Mouse (Mus musculus): Measurements from ENCODE around the gene Serhl. TPM values are rescaled to one million over a fixed set of nuclear protein-coding genes. Genes with fewer than 3 reads are reported as not detected.
"Not testable (repeated sequence)": the region's sequence is repeated elsewhere in the genome, so short reads cannot be mapped to it uniquely, and the experiment has no call there.

The Serhl gene
- 10 to 100 TPM; 43.6 to 46.5 TPM for total RNA-seq (2021)

DNA sequence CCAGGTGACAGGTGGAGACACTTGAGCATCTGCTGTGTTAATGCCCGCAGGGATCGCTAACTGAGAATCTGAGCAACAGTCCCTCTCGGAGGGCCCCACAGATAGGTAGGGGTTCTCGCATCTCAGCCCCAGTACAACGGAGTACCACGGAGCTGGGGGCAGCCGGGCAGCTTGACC is at the start of gene Serhl:
Serhl (plus strand) TSS at position 78 of the 177 bp plus-strand sequence.
- intact Hi-C loops (cut with DNase I), result no loop called here
- no peak for DNase-seq

DNA sequence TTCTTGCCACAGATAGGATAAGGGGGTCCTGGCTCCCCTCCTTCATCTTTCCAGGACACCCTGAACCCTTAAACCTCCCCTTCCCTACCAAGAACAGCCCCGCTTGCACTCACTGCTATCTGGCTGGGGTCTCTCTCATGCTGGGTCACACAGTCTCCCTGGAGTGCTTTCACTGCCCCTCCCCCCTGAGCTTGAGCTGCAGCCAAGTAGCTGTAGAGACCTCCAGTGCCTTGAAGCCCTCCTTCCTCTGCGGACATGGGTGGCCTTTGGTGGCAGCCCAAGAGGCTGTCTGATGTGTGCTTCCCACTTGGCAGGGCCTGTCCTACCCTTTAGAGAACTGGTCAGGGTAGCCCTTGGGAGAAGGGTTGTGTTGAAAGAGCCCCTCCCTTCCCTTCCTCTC is 49.1 kb upstream of the Serhl start:
- DNase-seq, result no peak
- intact Hi-C loops (cut with DNase I), result no loop called here

DNA sequence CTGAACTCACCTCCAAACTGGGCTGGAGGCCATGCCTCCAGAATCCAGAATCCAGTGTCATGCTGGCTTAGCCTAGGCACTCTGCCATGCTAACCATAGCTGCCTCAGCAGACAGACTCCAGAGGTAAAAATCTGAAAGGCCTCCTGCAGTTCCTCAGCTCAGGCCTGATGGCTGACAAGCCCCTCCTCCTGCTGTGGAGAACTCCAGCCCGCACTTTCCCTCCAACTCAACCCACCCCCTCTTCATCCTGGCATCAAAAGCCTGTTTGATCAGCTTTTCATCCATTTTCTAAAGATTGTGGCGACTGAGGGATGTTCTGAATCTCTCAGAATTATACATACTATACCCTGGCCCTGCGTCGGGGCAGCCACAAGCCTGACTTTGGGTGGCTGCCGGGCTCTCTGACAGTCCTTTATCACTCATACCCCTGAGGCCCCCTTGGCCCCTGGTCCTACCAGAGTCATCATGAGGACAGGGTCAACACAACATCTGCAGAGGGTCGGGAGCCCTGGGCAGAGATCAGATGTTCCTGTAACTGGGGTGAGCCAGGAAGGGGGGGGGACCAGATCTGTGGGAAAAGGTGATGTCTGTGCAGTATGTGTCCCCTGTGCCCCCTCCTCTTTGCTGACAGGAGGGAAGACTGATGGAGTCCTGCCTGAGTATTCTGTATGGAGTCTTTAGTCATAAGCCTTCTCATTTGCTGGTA is 46.5 kb upstream of the Serhl start:
- intact Hi-C loops (cut with DNase I), result loop anchor here (2.0 kb wide), 1 partner anchor 40 kb away; no protein-coding TSS in a partner anchor
- no peak for DNase-seq

DNA sequence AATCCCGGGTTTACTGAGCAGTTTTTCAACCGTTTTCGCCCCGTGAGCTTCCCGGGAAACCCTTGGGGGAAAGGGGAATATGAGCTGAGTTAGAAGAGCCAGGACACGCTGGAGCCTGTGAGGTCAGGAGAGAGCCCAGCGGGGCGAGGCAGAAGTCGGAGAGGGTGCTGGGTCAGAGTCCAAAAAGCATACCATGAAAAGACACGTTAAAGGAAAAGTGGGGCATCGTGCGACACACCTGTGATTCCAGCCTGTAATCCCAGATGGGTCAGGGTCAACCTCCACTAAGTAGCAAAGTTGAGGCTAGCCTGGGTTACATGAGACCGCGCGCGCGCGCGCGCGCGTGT is 46.0 kb upstream of the Serhl start:
- intact Hi-C loops (cut with DNase I), result loop anchor here (2.0 kb wide), 1 partner anchor 39 kb away; no protein-coding TSS in a partner anchor
- DNase-seq, result no peak

DNA sequence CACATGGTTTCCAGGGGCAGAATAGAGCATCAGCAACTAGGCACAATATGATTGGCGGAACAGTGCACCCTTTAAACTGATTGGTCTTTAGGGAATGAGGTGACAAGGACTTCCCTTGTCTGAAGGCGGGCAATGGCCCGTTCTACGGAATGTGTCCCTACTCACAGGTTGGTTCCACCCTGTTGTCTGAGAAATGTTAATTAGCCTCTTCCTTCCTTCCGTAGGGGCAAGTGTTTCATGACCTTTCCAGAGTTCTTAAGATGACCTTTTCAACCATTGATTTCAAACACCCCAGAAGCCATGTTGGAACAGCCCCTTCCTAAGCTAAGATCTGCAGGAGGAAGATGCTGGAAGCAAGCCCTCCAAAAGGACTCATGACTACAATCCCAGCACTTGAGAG is 43.7 kb upstream of the Serhl start:
- DNase-seq; intact Hi-C loops (cut with DNase I): not testable (repeated sequence)

DNA sequence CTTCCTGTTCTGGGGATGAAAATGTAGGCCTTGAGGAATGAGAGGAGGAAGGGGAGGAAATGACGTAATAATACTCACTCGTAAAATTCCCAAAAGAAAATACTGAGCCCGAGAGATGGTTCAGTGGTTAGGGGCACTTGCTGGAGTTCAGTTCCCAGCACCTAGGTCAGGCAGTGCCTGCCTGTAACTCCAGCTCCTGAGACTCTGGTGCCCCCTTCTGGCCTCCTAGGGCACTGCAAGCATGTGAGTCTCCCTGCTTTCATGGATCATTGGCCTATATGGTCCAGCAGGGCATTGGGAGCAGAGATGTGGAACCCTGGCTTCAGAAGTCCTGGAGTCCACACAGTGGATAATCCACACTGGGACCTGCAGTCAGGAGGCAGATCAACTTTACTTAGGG is 43.0 kb upstream of the Serhl start:
- DNase-seq, result no peak
- intact Hi-C loops (cut with DNase I), result no loop called here

DNA sequence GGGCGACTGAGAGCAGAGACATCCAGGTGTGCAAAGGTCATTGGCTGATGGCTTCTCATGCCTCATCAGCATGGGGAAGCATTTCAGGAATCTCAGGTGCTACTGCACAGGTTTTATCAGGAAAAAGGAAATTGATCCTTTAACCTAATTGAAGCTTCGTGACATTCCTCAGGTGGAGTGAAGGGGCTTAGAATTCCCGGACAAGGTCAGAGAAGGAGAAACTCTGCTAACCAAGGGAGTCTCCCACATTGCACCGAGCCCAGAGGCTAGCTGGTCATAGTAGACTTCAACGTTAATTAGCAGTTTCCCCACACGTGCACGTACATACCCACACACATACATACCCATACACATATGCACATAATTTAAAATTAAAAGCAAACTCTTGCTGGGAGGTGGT is 42.6 kb upstream of the Serhl start:
- DNase-seq, result no peak
- intact Hi-C loops (cut with DNase I), result no loop called here

DNA sequence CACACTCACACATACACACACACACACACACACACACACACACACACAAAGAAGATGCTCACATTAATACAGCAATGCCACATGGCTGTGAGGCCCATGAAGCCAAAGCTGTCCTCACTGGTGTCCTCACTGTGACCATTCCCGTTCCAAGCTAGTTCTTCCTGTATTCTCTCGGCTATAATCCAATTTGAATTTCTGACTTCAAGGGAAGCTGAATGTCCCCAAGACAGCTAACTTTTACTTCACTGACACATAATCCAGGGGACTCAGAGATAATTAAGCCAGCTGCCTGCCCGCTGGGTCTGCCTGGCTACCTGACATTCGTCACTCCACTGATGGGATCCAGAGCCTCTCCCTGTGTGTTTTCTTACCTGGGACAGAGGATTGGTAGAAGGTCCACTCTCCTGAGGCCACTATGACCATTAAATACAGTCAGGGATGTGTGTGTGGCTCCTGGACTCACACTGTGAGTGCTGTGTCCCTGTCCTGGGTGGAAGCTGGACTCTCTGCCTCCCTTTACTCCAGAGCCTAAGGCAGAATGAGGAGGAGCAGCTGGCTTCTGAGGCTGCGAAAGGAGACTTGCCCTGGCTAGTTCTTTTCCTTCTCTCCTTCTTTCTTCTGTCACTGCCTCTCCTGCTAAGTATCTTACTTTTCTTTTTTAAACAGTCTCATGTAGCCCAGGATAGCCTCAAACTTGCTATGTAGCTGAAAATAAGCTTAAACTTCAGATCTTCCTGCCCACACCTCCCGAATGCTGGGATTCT is 36.8 kb upstream of the Serhl start:
- intact Hi-C loops (cut with DNase I), result no loop called here
- DNase-seq, result no peak

DNA sequence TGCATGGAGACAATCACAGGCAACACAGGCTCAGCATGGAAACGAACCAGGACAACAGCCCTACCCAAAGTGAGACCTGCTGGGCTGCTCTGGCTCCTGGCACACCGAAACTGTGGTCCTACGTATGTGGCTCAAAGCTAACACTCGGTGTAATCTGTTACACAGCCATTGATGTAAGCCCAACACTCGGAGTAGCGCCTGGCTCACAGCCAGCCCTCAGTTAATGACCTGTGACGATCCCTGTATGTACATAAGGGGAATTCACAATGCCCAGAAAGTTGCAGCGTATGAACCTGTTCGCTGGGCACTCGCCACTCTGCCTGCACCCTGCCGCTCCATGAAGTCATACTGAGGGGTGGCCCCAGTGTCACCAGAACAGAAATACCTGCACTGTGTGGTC is 36.0 kb upstream of the Serhl start:
- DNase-seq, result no peak
- intact Hi-C loops (cut with DNase I), result no loop called here

DNA sequence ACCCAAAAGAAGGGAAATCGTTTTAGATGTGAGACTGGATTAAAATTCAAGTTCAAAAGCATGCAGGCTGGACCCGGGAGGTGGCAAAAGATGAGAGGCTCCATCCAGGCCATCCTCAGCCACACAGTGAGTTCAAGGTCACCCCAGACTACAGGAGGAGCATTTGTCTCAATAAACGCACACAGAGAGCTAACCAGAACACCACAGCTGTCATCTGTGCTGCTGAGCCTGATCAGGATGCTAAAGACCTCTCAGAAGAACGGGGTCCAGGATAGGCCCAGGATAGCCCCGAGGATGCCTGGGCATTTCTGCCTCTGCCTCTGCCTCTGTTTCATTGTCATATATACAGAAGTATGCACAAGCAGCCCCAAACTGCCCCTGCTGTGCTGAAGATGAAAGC is 33.7 kb upstream of the Serhl start:
- DNase-seq, result no peak
- intact Hi-C loops (cut with DNase I), result no loop called here

DNA sequence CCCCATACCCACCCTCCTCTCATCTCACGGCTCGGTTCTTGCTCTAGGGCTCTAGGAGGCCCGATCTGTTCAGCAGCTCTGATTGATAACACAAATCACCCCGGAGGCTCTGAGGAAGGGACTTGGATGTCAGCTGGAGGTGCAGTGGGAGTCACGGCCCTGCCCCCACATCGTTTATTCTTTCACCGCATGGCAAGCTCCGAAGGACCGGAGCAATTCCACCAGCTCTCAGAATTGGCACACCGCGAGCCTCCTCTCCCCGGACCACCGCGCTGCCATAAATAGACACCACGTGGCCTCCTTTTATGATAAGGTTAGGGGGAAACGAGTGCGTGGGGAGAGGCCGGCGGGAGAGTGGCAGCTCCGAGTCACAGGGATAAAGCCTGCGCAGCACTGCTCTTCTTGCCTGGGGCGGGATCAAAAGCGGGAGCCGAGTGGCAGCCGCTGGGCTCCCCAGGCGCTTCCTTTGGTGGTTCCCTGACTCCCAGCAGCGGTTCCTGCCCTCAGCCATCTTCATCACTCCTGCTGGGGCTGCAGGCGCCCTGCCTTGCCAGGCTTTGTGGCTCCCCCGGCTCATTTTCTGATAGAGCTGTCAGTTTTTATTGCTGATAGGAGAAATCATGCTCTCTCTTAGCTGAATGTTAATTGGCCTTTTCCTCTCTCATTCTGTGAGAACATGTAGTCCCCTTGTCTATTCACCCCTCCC is 32.8 kb upstream of the Serhl start:
- peak in 1 of 2 experiments; percentile 35 for DNase-seq
- intact Hi-C loops (cut with DNase I), result no loop called here

DNA sequence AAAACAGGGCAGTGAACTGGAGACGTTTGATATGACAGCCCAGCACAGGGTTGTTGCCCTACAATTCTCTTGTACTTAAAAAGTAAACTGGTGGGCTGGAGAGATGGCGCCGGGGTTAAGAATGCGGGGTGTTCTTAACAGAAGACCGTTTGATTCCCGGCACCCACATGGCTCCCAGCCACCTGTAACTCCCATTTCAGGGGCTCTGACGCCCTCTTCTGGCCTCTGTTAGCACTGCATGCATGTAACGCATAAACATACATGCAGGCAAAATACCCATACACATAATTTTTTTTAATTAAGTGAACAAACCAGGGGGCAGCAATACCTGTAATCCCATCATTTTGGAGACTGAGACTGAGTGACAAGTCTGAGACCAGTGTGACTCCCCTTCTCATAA is 31.8 kb upstream of the Serhl start:
- DNase-seq, result peak in 1 of 2 experiments; percentile 7
- intact Hi-C loops (cut with DNase I), result no loop called here

DNA sequence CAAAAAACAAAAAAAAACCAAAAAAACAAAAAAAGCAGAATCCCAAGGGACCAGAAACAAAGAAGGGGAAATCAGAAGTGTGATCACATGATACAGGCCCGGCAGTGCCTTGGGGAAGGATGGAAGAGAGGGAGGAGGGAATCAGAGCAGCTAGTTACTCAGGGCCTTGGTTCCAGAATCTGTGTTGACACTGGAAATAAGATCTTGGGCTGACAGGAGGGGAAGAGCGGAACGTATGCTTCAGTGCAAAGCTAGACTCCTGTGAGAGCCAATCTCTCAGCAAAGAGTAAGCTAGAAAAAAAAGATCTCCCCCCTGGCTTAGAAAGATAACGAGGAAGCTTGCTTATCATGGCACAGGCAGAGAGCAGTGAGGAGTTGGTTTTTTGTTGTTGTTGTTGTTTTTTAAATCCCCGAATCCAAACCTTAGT is 30.1 kb upstream of the Serhl start:
- DNase-seq, result no peak
- intact Hi-C loops (cut with DNase I), result no loop called here

DNA sequence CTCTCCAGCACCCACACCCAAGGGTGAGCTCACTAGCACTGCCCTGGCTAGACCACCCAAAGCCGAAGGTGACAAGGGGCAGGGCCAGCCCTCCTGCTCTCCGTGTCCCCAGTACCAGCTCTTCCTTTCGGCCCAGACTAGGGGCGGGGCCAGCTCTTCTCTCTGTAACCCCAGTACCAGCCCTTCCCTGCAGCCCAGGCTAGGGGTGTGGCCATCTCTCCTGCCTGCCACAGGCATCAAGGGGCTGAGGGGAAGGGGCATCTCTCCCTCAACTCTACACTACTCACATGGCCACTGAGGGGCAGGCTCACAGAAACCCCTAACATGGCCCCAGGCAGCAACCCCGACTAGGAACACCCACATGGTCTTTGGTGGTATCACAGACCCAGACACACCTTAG is 27.6 kb upstream of the Serhl start:
- DNase-seq, result no peak
- intact Hi-C loops (cut with DNase I), result no loop called here

DNA sequence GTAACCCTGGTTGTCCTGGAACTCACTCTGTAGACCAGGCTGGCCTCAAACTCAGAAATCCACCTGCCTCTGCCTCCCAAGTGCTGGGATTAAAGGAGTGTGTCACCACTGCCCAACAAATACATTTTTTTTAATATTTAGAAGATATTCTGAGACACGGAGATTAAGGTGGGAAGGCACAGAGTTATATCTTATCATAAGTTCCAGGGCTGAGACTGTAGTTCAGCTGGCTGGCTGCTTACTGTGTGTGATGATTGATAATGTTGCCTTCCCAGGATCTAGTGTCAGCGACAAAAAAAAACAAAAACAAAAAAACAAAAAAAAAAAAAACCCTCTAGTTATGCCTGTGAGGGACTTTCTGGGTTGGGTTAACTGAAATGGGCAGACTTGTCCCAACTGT is 26.7 kb upstream of the Serhl start:
- DNase-seq; intact Hi-C loops (cut with DNase I): not testable (repeated sequence)

DNA sequence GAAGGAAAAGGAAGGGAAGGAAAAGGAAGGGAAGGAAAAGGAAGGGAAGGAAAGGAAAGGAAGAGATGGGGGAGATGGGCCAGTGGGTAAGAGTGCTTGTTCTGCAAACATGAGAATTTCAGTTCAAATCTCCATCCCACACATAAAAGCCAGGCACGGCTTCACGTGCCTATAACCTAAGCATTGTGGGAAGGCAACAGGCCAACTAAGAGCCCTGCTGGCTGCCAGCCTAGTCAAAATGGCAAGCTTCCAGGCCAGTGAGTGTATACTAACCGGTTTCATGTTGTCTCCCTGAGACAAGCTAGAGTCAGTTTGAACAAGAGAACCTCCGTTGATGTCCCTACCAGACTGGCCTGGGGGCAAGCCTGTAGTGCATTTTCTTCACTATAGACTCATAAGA is 23.8 kb upstream of the Serhl start:
- intact Hi-C loops (cut with DNase I), result no loop called here
- peak; percentile 31 to 56 for DNase-seq

DNA sequence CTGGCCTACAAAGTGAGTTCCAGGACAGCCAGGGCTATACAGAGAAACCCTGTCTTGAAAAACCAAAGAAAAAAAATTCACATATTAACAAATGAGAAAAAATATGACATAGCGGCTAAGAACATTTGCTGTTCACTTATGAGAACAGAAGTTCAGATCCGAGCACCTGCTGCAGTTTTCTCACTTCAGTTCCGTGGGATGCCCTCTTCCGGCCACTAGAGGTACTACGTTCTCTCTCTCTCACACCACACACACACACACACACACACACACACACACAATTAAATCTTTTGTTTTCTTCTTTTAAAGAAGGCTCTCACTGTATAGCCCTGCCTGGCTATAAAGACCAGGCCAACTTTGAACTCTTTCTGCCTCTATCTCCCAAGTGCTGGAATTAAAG is 21.0 kb upstream of the Serhl start:
- no peak for DNase-seq
- intact Hi-C loops (cut with DNase I), result no loop called here

DNA sequence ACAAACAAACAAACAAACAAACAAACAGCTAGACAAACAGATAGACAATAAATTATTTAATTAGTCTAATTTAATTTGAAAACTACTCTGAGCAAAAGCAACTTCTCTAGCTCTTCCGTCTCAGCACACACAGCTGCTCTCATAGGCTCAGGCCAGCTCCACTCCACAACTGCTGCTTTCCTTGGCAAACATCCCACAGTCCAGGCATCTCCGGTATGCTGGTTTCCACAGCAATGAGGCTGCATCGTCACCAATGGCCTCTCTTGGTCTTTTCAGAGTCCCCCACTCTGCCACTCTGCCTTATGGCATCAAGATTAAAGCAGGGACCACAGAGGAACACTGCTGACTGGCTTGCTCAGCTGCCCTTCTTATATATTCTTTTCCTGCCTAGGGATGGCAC is 18.4 kb upstream of the Serhl start:
- intact Hi-C loops (cut with DNase I), result no loop called here
- peak in 1 of 2 experiments; percentile 24 for DNase-seq

DNA sequence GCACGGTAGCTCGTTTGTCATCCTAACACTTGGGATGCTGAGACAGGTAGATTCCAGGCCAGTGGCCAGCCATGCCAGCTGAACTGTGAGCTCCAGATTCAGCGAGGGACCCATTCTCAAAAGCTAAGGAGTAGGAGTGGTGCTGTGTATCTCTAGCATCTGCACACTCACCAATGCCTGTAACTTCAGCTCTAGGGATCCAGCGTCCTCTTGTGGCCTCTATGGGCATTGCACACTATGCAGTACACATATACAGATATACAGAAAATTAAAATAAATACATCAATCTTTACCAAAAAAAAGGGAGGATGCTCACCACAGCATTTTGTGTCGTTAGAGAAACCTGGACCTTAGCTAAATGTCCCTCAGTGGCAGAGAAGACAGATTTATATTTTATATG is 17.6 kb upstream of the Serhl start:
- intact Hi-C loops (cut with DNase I), result no loop called here
- no peak for DNase-seq

DNA sequence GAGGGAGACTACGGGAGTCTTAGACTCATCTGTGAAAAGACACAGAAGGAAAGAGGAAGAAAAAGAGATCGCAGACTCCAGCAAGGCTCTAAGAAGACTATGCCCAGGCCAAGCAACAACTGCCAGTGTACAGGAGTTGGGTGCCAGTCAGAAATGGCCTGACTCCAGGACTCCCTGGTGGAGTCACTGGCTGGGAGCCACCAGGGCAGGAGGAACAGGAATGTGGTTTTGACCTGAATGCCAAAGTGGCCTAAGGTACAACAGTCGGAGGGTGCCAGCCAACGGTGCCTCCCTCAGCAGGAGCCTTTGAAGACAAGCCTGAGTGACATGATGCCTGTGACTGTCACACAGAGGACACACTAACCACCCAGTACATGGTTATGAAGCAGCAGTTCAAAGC is 15.1 kb upstream of the Serhl start:
- intact Hi-C loops (cut with DNase I), result no loop called here
- peak; percentile 42 to 45 for DNase-seq

DNA sequence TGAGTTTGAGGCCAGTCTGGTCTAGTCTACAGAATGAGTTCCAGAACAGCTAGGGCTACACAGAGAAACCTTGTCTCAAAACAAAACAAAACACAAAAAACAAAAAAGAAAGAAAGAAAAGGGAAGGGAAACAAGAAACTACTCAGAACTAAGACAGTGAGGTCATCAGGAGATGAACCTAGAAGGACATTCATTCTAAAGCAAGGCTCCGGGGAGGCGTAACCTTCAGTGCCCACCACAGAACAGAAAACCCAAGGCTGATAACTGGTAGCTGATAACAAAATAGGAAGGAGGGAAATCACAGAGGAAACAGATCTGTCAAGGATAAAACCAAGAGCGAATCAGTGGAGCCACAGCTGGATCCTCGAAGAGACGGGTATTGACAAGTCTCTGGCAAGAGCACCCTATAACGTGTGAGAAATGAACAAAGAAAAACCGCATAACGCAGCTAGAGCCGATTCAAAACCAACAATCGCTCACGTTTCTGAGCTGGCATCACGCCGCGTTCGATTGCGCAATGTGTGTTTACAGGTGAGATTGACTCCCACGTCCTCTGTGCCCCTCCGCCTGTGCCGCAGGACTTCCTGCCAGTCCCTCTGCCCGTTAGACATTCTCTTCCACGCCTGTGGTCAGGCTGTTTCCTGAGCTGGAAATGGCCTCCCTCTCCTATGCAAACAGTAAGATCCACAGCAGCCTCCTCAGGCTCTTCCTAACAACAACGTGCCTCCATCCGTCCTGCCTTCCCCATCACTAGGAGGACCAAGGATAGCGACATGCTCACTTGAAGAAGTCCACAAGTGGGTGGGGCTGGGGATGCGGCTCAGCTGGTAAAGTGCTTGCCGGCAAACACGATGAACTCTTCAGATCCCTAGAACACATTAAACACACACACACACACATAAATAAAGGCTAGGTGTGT is 13.4 kb upstream of the Serhl start:
- intact Hi-C loops (cut with DNase I), result no loop called here
- DNase-seq, result no peak

All from heart, postnatal 36 days (tissue).